Comparison of ENCODE assay signal across 15 mouse cellular contexts in genomic region chr14:12337998-12338809, GRCm38 (mm10). TPM values are rescaled to one million over a fixed set of nuclear protein-coding genes. Genes with fewer than 3 reads are reported as not detected.
DNase-seq lines count a peak whose midpoint lies in the region; ATAC-seq and TF ChIP-seq lines count a peak whose summit lies in the region.
"Had no signal": no experiment of that assay in that cellular context is flagged by ENCODE, and none has a peak within 500 bp of the region (broad histone marks: within the 10 kb centered on the region; RNA-seq: fewer than 3 reads in every experiment).

No protein-coding gene starts in this region.

- no peak overlapping the region for H3K4me3 ChIP-seq in forebrain, embryonic 11.5 days (ENCODE audit: low read depth, low read length)
- no peak overlapping the region for H3K4me3 ChIP-seq in neural tube, embryonic 15.5 days (replicated peaks)
- H3K4me3 ChIP-seq in gastrocnemius, adult 2 months, result no peak overlapping the region
- H3K4me3 ChIP-seq: embryonic facial prominence, embryonic 15.5 days; liver, embryonic 13.5 days; megakaryocyte, embryonic 14.5 days had no signal

- no peak for TF ChIP-seq CTCF in gastrocnemius, adult 2 months (IDR thresholded peaks at IDR 0.05)

- ATAC-seq in forebrain, embryonic 11.5 days (replicated peaks; ENCODE audit: low FRiP score), result peak; percentile 84
- ATAC-seq in neural tube, embryonic 15.5 days (ENCODE audit: low FRiP score), result no peak

- DNase-seq in layer of hippocampus, adult 8-10 months (ENCODE audit: low spot score in 2 of 2), result peak; percentile 56 to 65
- no peak for DNase-seq in layer of hippocampus, adult 9-10 months (ENCODE audit: low spot score)
- DNase-seq in forebrain, embryonic 11.5 days (ENCODE audit: low spot score), result peak; percentile 85
- peak; percentile 49 to 50 for DNase-seq in layer of hippocampus, postnatal 10 days (ENCODE audit: low spot score in 2 of 2)
- DNase-seq in kidney, adult 18-20 months, result no peak
- DNase-seq in gastrocnemius, adult 2 months, result no peak
- DNase-seq in right cerebral cortex, postnatal 14 days, result no peak
- DNase-seq: liver, embryonic 13.5 days had no signal

- WGBS in forebrain, embryonic 11.5 days, result under 1% methylated on average over 16 of the region's 16 CpGs
- WGBS in neural tube, embryonic 15.5 days, result 1% methylated on average over 16 of the region's 16 CpGs

- intact Hi-C loops in gastrocnemius, adult 2 months (cut with DNase I), result no loop called here

- no peaks in the 10 kb centered on the region for H3K9me3 ChIP-seq in forebrain, embryonic 11.5 days (ENCODE audit: control insufficient read depth, low read length)
- H3K9me3 ChIP-seq in neural tube, embryonic 15.5 days (replicated peaks), result no peaks in the 10 kb centered on the region
- H3K9me3 ChIP-seq: embryonic facial prominence, embryonic 15.5 days; liver, embryonic 13.5 days had no signal

- peak overlapping the region; percentile 23; the same call in 1 of the 2 replicates for H3K9ac ChIP-seq in forebrain, embryonic 11.5 days (ENCODE audit: low read length)
- no peak overlapping the region for H3K9ac ChIP-seq in neural tube, embryonic 15.5 days (replicated peaks)
- H3K9ac ChIP-seq: embryonic facial prominence, embryonic 15.5 days; liver, embryonic 13.5 days had no signal

- H3K27me3 ChIP-seq in forebrain, embryonic 11.5 days (ENCODE audit: control insufficient read depth, insufficient read depth, low read length), result peaks cover 53% of the 10 kb centered on the region
- peaks cover 88% of the 10 kb centered on the region for H3K27me3 ChIP-seq in neural tube, embryonic 15.5 days (replicated peaks)

- peak overlapping the region; percentile 72; the same call in 1 of the 2 replicates for H3K27ac ChIP-seq in forebrain, embryonic 11.5 days (ENCODE audit: low read depth, low read length)
- H3K27ac ChIP-seq in neural tube, embryonic 15.5 days (replicated peaks), result no peak overlapping the region
- no peak overlapping the region for H3K27ac ChIP-seq in gastrocnemius, adult 2 months
- H3K27ac ChIP-seq: embryonic facial prominence, embryonic 15.5 days; liver, embryonic 13.5 days; stomach, postnatal 0 days had no signal

- H3K4me1 ChIP-seq in forebrain, embryonic 11.5 days (replicated peaks; ENCODE audit: control insufficient read depth, insufficient read depth, low read length), result peaks cover 19% of the 10 kb centered on the region; the same call in 1 of the 2 replicates
- H3K4me1 ChIP-seq in neural tube, embryonic 15.5 days, result peaks cover 11% of the 10 kb centered on the region
- H3K4me1 ChIP-seq: liver, embryonic 13.5 days had no signal

- H3K4me2 ChIP-seq in forebrain, embryonic 11.5 days (ENCODE audit: low read depth, low read length, severe bottlenecking), result peak overlapping the region; percentile 35; the same call in 1 of the 2 replicates
- H3K4me2 ChIP-seq in neural tube, embryonic 15.5 days, result peak overlapping the region; percentile 1; the same call in 1 of the 2 replicates
- H3K4me2 ChIP-seq: embryonic facial prominence, embryonic 15.5 days; liver, embryonic 13.5 days had no signal

- H3K36me3 ChIP-seq in forebrain, embryonic 11.5 days (ENCODE audit: control insufficient read depth, insufficient read depth, low read length), result no peaks in the 10 kb centered on the region
- H3K36me3 ChIP-seq in neural tube, embryonic 15.5 days, result no peaks in the 10 kb centered on the region
- H3K36me3 ChIP-seq: embryonic facial prominence, embryonic 15.5 days; liver, embryonic 13.5 days had no signal

RNA-seq across cellular contexts. Expression of gene Fezf2, which starts 9.8 kb away (rescaled TPM):
- total RNA-seq in layer of hippocampus, adult 8-10 months (2022), result 10 to 100 TPM; 36.7 to 51.9 (median 45.3) TPM
- 47.5 and 51.5 TPM in 2 replicates for polyA plus RNA-seq in forebrain, embryonic 11.5 days (2014; fragmentation: Nextera tagmentation; extraction: Ambion mirVana)
- total RNA-seq in layer of hippocampus, postnatal 10 days (2021), result 10 to 100 TPM; 50.1 to 50.7 TPM
- polyA plus RNA-seq in neural tube, embryonic 15.5 days (2015; fragmentation: Nextera tagmentation; extraction: Ambion mirVana), result 1.0 TPM in 1 of 2 replicates, not detected in the other
- not detected for total RNA-seq in gastrocnemius, adult 2 months (2021)
- polyA plus RNA-seq: C2C12; gonadal fat pad, adult 2 months; intestine, embryonic 14.5 days; liver, embryonic 13.5 days; stomach, postnatal 0 days had no signal

RNA-seq across cellular contexts. Expression of gene 3830406C13Rik, which starts 54.2 kb away (rescaled TPM):
- 10 to 100 TPM; 29.4 to 37.0 (median 34.3) TPM for total RNA-seq in layer of hippocampus, adult 8-10 months (2022)
- 30.0 and 35.2 TPM in 2 replicates for polyA plus RNA-seq in forebrain, embryonic 11.5 days (2014; fragmentation: Nextera tagmentation; extraction: Ambion mirVana)
- 10 to 100 TPM; 29.0 to 43.3 TPM for total RNA-seq in layer of hippocampus, postnatal 10 days (2021)
- polyA plus RNA-seq in neural tube, embryonic 15.5 days (2015; fragmentation: Nextera tagmentation; extraction: Ambion mirVana), result 36.9 and 37.7 TPM in 2 replicates
- 10 to 100 TPM; 10.9 to 18.5 TPM for total RNA-seq in gastrocnemius, adult 2 months (2021)

RNA-seq across cellular contexts. Expression of gene Gm49355, which starts 54.4 kb away (rescaled TPM):
- total RNA-seq in layer of hippocampus, adult 8-10 months (2022), result under 1 TPM; 0.16 to 0.25 (median 0.17) TPM
- polyA plus RNA-seq in forebrain, embryonic 11.5 days (2014; fragmentation: Nextera tagmentation; extraction: Ambion mirVana), result 0.23 TPM in 1 of 2 replicates, not detected in the other
- total RNA-seq in layer of hippocampus, postnatal 10 days (2021), result not detected
- polyA plus RNA-seq in neural tube, embryonic 15.5 days (2015; fragmentation: Nextera tagmentation; extraction: Ambion mirVana), result 0.08 TPM in 1 of 2 replicates, not detected in the other
- total RNA-seq in gastrocnemius, adult 2 months (2021), result under 1 TPM in 1 of 2 experiments, not detected in 1; 0.08 TPM
- polyA plus RNA-seq: C2C12; intestine, embryonic 14.5 days had no signal

Comparison
In these comparisons a context has a peak if more than half of its experiments do, and no peak if none do; other contexts are left out.
1. DNase-seq: peak in layer of hippocampus, adult 8-10 months (2 of 2), forebrain, embryonic 11.5 days (single experiment) and layer of hippocampus, postnatal 10 days (2 of 2); none in layer of hippocampus, adult 9-10 months (single experiment), kidney, adult 18-20 months (single experiment), gastrocnemius, adult 2 months (single experiment) and right cerebral cortex, postnatal 14 days (single experiment).
2. RNA of gene Fezf2, which starts 9.8 kb away (total RNA-seq): 50.1 to 50.7 TPM in layer of hippocampus, postnatal 10 days and 36.7 to 51.9 TPM in layer of hippocampus, adult 8-10 months; not detected in gastrocnemius, adult 2 months; every median in the first group is over 10 times any median in the second.